Mouse (Mus musculus) gastrocnemius, adult 2 months (tissue): ENCODE measurements around the gene Aff3. TPM values are rescaled to one million over a fixed set of nuclear protein-coding genes. Genes with fewer than 3 reads are reported as not detected.

Source experiments
- DNase-seq: peaks from one replicate; pipeline ENCODE4 v3.0.0; 2022
- H3K27ac ChIP-seq: fragments of 200-600 bp; 2 replicates; pipeline ENCODE4 v1.8.1; 2022; ENCODE audit warnings: mild to moderate bottlenecking
- H3K4me3 ChIP-seq: fragments of 200-600 bp; 2 replicates; pipeline ENCODE4 v1.8.1; 2022; ENCODE audit warnings: mild to moderate bottlenecking, moderate library complexity
- CTCF ChIP-seq: fragments of 200-600 bp; IDR thresholded peaks from 2 replicates; pipeline ENCODE4 v1.8.1; 2022; ENCODE audit warnings: antibody characterized with exemption, mild to moderate bottlenecking, moderate library complexity
- intact Hi-C: fragments of 180-260 bp; cut with DNase I; formaldehyde crosslinking; loops from one replicate; pipeline ENCODE4 v1.15.1; 2025
- total RNA-seq, 2 experiments: library from RNA; stranded (reverse); gene quantifications; 2 replicates each; pipeline ENCODE4 v1.2.3; 2021

The Aff3 gene
- total RNA-seq, 2 experiments from 2014 or later = 1.2 to 4.4 TPM

GRCm38 (mm10) chr1:38358797-38359349 is 305.9 kb downstream of the Aff3 start:
- no peak for TF ChIP-seq CTCF
- intact Hi-C loops = no loop called here
- Histone ChIP-seq H3K4me3 (no peak overlapping the region), H3K27ac (peak overlapping the region; percentile 67)
- DNase-seq = no peak

- H3K4me3 ChIP-seq = peak overlapping the region; percentile 13; the same call in 1 of the 2 replicates
- peak; percentile 62 for DNase-seq
- peak overlapping the region; percentile 67 for H3K27ac ChIP-seq
- no peak for TF ChIP-seq CTCF
- intact Hi-C loops = no loop called here
These were observed 306.6 kb downstream of the Aff3 start for GRCm38 (mm10) chr1:38357933-38358796.

- no peak for TF ChIP-seq CTCF
- no peak overlapping the region for H3K4me3 ChIP-seq
- intact Hi-C loops = no loop called here
These were observed 310.2 kb downstream of the Aff3 start for GRCm38 (mm10) chr1:38354585-38354984.

GRCm38 (mm10) chr1:38347346-38347745 is 317.4 kb downstream of the Aff3 start:
- intact Hi-C loops = no loop called here
- H3K27ac ChIP-seq = no peak overlapping the region
- DNase-seq = no peak
- no peak for TF ChIP-seq CTCF
- no peak overlapping the region for H3K4me3 ChIP-seq

More at GRCm38 (mm10) chr1:38354585-38354984, 310.2 kb downstream of the Aff3 start:
- no peak overlapping the region for H3K27ac ChIP-seq
- no peak for DNase-seq

GRCm38 (mm10) chr1:38334206-38334605 is 330.5 kb downstream of the Aff3 start:
- H3K27ac ChIP-seq = peak overlapping the region; percentile 79
- intact Hi-C loops = no loop called here
- peak; percentile 71 for DNase-seq
- H3K4me3 ChIP-seq = peak overlapping the region; percentile 46
- no peak for TF ChIP-seq CTCF

- TF ChIP-seq CTCF = no peak
- intact Hi-C loops = no loop called here
- Histone ChIP-seq H3K27ac (no peak overlapping the region), H3K4me3 (no peak overlapping the region)
- DNase-seq = no peak
These were observed 331.8 kb downstream of the Aff3 start for GRCm38 (mm10) chr1:38332919-38333318.

- intact Hi-C loops = no loop called here
- H3K4me3 ChIP-seq = no peak overlapping the region
- H3K27ac ChIP-seq = no peak overlapping the region
- no peak for TF ChIP-seq CTCF
- no peak for DNase-seq
These were observed 340.5 kb downstream of the Aff3 start for GRCm38 (mm10) chr1:38324206-38324605.

- Histone ChIP-seq H3K4me3 (no peak overlapping the region), H3K27ac (no peak overlapping the region)
- no peak for DNase-seq
- intact Hi-C loops = no loop called here
- TF ChIP-seq CTCF = no peak
These were observed 342.9 kb downstream of the Aff3 start for GRCm38 (mm10) chr1:38321861-38322260.

- intact Hi-C loops = no loop called here
- peak overlapping the region; percentile 54; the same call in 1 of the 2 replicates for H3K27ac ChIP-seq
- DNase-seq = no peak
- TF ChIP-seq CTCF = no peak
- no peak overlapping the region for H3K4me3 ChIP-seq
These were observed 343.8 kb downstream of the Aff3 start for GRCm38 (mm10) chr1:38320971-38321305.

GRCm38 (mm10) chr1:38320126-38320970 is 344.4 kb downstream of the Aff3 start:
- Histone ChIP-seq H3K4me3 (peak overlapping the region; percentile 47), H3K27ac (peak overlapping the region; percentile 54)
- intact Hi-C loops = no loop called here
- no peak for DNase-seq
- TF ChIP-seq CTCF = no peak

- Histone ChIP-seq H3K27ac (no peak overlapping the region), H3K4me3 (no peak overlapping the region)
- DNase-seq = no peak
- intact Hi-C loops = no loop called here
- TF ChIP-seq CTCF = peak; percentile 39
These were observed 346.1 kb downstream of the Aff3 start for GRCm38 (mm10) chr1:38318614-38319013.

- intact Hi-C loops = no loop called here
- Histone ChIP-seq H3K4me3 (no peak overlapping the region), H3K27ac (no peak overlapping the region)
- no peak for TF ChIP-seq CTCF
- DNase-seq = no peak
These were observed 348.8 kb downstream of the Aff3 start for GRCm38 (mm10) chr1:38315992-38316391.

- H3K27ac ChIP-seq = no peak overlapping the region
- intact Hi-C loops = no loop called here
- no peak for TF ChIP-seq CTCF
- no peak overlapping the region for H3K4me3 ChIP-seq
- DNase-seq = no peak
These were observed 354.3 kb downstream of the Aff3 start for GRCm38 (mm10) chr1:38310496-38310895.
